Mouse (Mus musculus) left cerebral cortex, adult 9 months (tissue): ENCODE measurements around the gene Ggt1.
A peak's percentile ranks its signal among the peaks of the same experiment; 100 is the strongest.
"Not testable (repeated sequence)": the region's sequence is repeated elsewhere in the genome, so short reads cannot be mapped to it uniquely, and the experiment has no call there.

Experiments
- DNase-seq, 2 experiments: peaks; one replicate each; pipeline ENCODE4 v3.0.0; 2022; ENCODE audit warnings: low spot score in 2 of 2

Gene Ggt1

GRCm38 (mm10) chr10:75561071-75561654 lies at the start of gene Ggt1:
Gene Ggt1 (plus strand): TSS chr10:75561604.
- DNase-seq = no peak

GRCm38 (mm10) chr10:75511897-75512296 lies 49.5 kb upstream of the Ggt1 start:
- DNase-seq = no peak

- no peak for DNase-seq
Observed at GRCm38 (mm10) chr10:75512796-75513195, 48.6 kb upstream of the Ggt1 start.

GRCm38 (mm10) chr10:75513306-75514067 lies 47.9 kb upstream of the Ggt1 start:
- DNase-seq = no peak

GRCm38 (mm10) chr10:75514361-75514760 lies 47.0 kb upstream of the Ggt1 start:
- DNase-seq = no peak

GRCm38 (mm10) chr10:75515216-75516037 lies 46.0 kb upstream of the Ggt1 start:
- no peak for DNase-seq

- DNase-seq = no peak
Observed at GRCm38 (mm10) chr10:75516038-75516723, 45.2 kb upstream of the Ggt1 start.

GRCm38 (mm10) chr10:75516724-75517072 lies 44.7 kb upstream of the Ggt1 start:
- no peak for DNase-seq

- peak; percentile 86 to 90 for DNase-seq
Observed at GRCm38 (mm10) chr10:75517073-75517757, 44.2 kb upstream of the Ggt1 start, which contains the start of gene Snrpd3. Gene Snrpd3 (plus strand): TSS chr10:75517551.

GRCm38 (mm10) chr10:75517758-75518143 lies 43.7 kb upstream of the Ggt1 start, which contains the start of gene Gucd1:
Gene Gucd1 (minus strand): TSS chr10:75517972.
- DNase-seq = peak; percentile 93 to 99

- DNase-seq = no peak
Observed at GRCm38 (mm10) chr10:75520581-75520980, 40.8 kb upstream of the Ggt1 start.

- no peak for DNase-seq
Observed at GRCm38 (mm10) chr10:75521643-75522042, 39.8 kb upstream of the Ggt1 start.

GRCm38 (mm10) chr10:75525450-75525849 lies 36.0 kb upstream of the Ggt1 start:
- not testable (repeated sequence) for DNase-seq

- DNase-seq = no peak
Observed at GRCm38 (mm10) chr10:75530322-75530721, 31.1 kb upstream of the Ggt1 start.

- DNase-seq = no peak
Observed at GRCm38 (mm10) chr10:75531532-75532090, 29.8 kb upstream of the Ggt1 start.

GRCm38 (mm10) chr10:75534216-75534615 lies 27.2 kb upstream of the Ggt1 start:
- DNase-seq = no peak

- no peak for DNase-seq
Observed at GRCm38 (mm10) chr10:75534934-75535333, 26.5 kb upstream of the Ggt1 start.

- DNase-seq = no peak
Observed at GRCm38 (mm10) chr10:75535423-75535822, 26.0 kb upstream of the Ggt1 start.

GRCm38 (mm10) chr10:75536123-75536522 lies 25.3 kb upstream of the Ggt1 start:
- DNase-seq = no peak

GRCm38 (mm10) chr10:75547901-75548300 lies 13.5 kb upstream of the Ggt1 start:
- DNase-seq = no peak

GRCm38 (mm10) chr10:75548486-75548885 lies 12.9 kb upstream of the Ggt1 start:
- peak in 1 of 2 experiments; percentile 29 for DNase-seq
